Mouse (Mus musculus) midbrain, embryonic 11.5 days (tissue): ENCODE results near the gene Tmem151b. TPM values are rescaled to one million over a fixed set of nuclear protein-coding genes. Genes with fewer than 3 reads are reported as not detected.
A peak's percentile ranks its signal among the peaks of the same experiment; 100 is the strongest.

Source experiments
- ATAC-seq: fragments of 200-750 bp; cut with Nextera tagmentation; 2 replicates; pipeline ENCODE4 v1.8.0; 2017; ENCODE audit warnings: moderate TSS enrichment, moderate library complexity; ENCODE audit not compliant: low FRiP score
- DNase-seq: peaks from one replicate; pipeline ENCODE4 v3.0.0; 2015; ENCODE audit warnings: low spot score; ENCODE audit errors: missing footprints
- H3K27ac ChIP-seq: fragments of 300-500 bp; sonication (generic); 2 replicates; pipeline ENCODE4 v1.5.1; 2014; ENCODE audit warnings: low read depth, low read length
- H3K27me3 ChIP-seq: fragments of 300-500 bp; sonication (generic); 2 replicates; pipeline ENCODE4 v1.6.1; 2014; ENCODE audit warnings: mild to moderate bottlenecking, low read length, moderate library complexity, mixed read lengths; ENCODE audit not compliant: control insufficient read depth, insufficient read depth
- H3K36me3 ChIP-seq: fragments of 300-500 bp; sonication (generic); 2 replicates; pipeline ENCODE4 v1.6.1; 2014; ENCODE audit warnings: mild to moderate bottlenecking, low read length, moderate library complexity, mixed read lengths; ENCODE audit not compliant: control insufficient read depth, insufficient read depth
- H3K4me1 ChIP-seq: fragments of 300-500 bp; sonication (generic); 2 replicates; pipeline ENCODE4 v1.6.1; 2014; ENCODE audit warnings: low read length; ENCODE audit not compliant: control insufficient read depth, insufficient read depth
- H3K4me2 ChIP-seq: fragments of 300-500 bp; sonication (generic); 2 replicates; pipeline ENCODE4 v1.6.1; 2014; ENCODE audit warnings: mild to moderate bottlenecking, moderate library complexity
- H3K4me3 ChIP-seq: fragments of 300-500 bp; sonication (generic); 2 replicates; pipeline ENCODE4 v1.5.1; 2014; ENCODE audit warnings: low read depth, low read length
- H3K9ac ChIP-seq: fragments of 300-500 bp; sonication (generic); 2 replicates; pipeline ENCODE4 v1.6.1; 2014; ENCODE audit warnings: low read length
- H3K9me3 ChIP-seq: fragments of 300-500 bp; sonication (generic); 2 replicates; pipeline ENCODE4 v1.6.1; 2016; ENCODE audit warnings: low read length; ENCODE audit not compliant: control insufficient read depth
- WGBS: fragments of 180-500 bp; shearing (Covaris S2); extraction: QIAGEN DNeasy Blood & Tissue Kit; methylation state at CpG from one replicate; pipeline ENCODE4 v1.1.7; 2014; 5-methylcytosine and 5-hydroxymethylcytosine counted together
- polyA plus RNA-seq: library from polyadenylated mRNA; unstranded; fragments of >200 nt; fragmentation: Nextera tagmentation; extraction: Ambion mirVana; gene quantifications from 2 replicates; pipeline ENCODE4 v1.2.1, GENCODE M21; 2014

Tmem151b gene
- polyA plus RNA-seq, 1 experiment from 2014 or later: 6.2 TPM

DNA sequence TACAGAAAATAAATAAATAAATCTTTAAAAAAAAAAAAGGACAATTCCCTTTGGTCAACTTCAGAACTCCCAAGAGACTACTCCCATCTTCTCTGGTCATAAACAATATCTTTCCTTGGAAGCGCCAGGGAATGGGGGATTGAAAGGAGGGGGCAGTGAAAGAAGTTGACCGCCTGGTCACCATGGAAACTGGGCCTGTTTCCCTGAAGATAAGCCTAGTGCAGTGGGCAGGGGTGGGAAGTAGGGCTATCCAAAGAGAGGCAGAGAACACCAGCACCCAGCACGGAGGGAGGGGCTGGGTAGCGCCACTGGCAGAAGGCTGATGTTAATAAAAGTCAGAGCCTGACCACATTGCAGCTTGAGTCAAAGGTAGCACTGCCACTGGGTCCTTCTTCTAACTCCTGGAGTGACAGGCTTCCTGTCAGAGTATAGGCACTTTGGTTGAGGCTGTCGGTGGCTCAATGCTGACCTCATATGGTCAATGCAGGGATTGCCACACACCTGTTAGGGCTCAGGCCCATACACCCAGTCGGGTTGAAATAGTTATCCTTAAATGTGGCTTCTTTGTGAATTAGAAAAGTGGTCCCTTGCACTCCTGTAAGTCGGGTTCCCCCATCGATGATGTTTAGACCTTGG lies 2.5 kb upstream of the Tmem151b start:
- Histone ChIP-seq H3K27me3 (peaks cover 20% of the 10 kb centered on the region), H3K9me3 (no peaks in the 10 kb centered on the region), H3K36me3 (no peaks in the 10 kb centered on the region), H3K4me3 (no peak overlapping the region), H3K4me2 (no peak overlapping the region), H3K4me1 (peaks cover 21% of the 10 kb centered on the region), H3K27ac (no peak overlapping the region), H3K9ac (no peak overlapping the region)
- ATAC-seq (peak; percentile 29), DNase-seq (peak; percentile 99)
- 4% methylated on average over 8 of the region's 8 CpGs for WGBS

DNA sequence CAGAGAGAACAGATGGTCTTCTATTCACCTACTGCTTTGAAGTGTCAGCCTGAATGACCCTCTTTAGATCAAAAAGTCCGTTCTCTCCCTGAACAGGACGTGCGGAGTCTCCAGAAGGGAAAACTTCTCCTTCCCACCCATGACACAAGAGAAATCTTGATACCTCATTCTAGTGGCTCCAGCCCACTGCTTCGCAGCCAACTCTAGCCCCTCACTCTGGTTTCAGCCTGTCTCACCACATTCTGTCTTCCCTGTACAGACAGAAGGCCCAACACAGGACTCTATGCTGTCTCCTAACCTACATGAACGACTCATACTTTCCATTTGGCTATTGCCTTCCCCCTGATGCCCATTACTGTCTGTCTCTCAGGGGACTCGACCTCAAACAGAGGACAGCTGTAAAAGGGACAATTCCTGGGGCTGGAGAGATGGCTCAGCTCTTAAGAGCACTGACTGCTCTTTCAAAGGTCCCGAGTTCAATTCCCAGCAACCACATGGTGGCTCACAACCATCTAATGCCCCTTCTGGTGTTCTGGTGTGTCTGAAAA lies 1.8 kb upstream of the Tmem151b start:
- 47% methylated on average over 7 of the region's 7 CpGs for WGBS
- no peaks in the 10 kb centered on the region for H3K9me3 ChIP-seq
- peaks cover 20% of the 10 kb centered on the region for H3K4me1 ChIP-seq
- ATAC-seq (no peak), DNase-seq (no peak)
- no peak overlapping the region for H3K9ac ChIP-seq
- no peak overlapping the region for H3K4me2 ChIP-seq
- H3K4me3 ChIP-seq: no peak overlapping the region
- H3K27ac ChIP-seq: no peak overlapping the region
- H3K36me3 ChIP-seq: no peaks in the 10 kb centered on the region; the same call in 1 of the 2 replicates
- peaks cover 20% of the 10 kb centered on the region for H3K27me3 ChIP-seq

DNA sequence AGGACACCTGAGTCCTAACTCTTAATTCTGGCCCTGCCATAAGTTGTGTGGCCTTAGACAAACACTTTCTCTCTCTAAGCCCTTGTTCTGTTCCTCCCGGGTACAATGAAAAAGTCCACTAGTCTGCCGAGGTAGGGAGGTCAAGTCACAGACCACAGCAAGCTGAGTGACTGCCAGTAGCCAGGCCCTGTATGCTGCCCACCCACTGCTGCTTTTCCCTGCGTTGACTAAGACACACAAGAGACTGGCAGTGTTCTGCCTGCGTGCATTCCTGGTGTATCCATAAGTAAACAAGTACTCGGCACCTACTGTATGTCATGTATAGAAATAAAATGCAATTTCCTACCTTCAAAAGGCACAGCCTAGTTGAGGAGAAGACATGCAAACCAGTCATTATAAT lies 776 bp upstream of the Tmem151b start:
- Histone ChIP-seq H3K27ac (no peak overlapping the region), H3K4me1 (peaks cover 24% of the 10 kb centered on the region)
- WGBS: 38% methylated on average over 5 of the region's 5 CpGs

DNA sequence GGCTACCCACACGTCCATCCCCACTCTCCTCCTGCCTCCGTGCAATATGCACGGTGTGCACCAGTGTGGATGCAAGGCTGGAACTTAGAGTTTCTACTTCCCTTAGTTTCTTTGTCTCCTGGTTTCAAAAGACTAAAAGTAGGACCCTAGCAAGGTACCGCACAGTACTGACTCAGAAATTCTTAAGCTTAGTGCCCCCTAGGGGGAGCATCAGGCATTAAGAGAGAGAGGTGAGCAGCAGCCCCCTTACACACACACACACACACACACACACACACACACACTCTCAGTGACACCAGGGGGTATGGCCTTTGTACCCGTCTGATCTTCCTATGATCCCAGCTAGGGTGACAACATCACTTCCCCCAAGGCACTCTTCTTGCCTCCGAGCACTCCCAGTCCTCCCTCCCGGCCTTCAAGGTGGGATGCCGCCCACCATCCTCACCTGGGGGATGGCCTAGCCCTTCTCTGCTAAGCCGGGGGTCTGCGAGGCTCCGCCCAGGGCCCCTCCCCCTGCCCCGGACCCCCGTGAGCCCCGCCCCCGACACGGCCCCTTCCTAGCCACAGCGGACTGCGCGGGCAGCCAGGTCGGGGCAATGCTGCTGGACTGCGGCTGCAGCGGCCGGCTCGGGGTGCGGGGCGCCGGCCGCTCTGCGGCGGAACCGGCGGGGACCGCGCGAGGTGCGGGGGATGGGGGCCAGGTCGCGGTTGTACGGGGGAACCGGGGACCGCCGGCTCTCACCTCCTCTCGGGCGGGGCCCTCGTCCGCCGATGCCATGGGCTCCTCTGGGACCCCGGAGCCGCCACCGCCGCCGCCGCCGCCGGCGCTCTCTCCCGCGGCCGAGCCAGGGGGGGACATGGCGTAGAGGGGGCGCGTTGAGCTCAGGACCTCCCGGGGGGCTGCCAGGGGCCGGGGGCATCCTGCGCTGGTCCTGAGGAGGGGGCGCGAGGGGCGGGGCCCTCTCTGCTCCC lies 650 bp downstream of the Tmem151b start:
- peak; percentile 96 for DNase-seq
- H3K4me1 ChIP-seq: peaks cover 37% of the 10 kb centered on the region
- peak overlapping the region; percentile 91 for H3K4me3 ChIP-seq
- no peaks in the 10 kb centered on the region for H3K9me3 ChIP-seq
- peak overlapping the region; percentile 88 for H3K27ac ChIP-seq
- 3% methylated on average over 39 of the region's 68 CpGs for WGBS
- no peaks in the 10 kb centered on the region; the same call in 1 of the 2 replicates for H3K36me3 ChIP-seq
- H3K27me3 ChIP-seq: peaks cover 44% of the 10 kb centered on the region
- H3K9ac ChIP-seq: peak overlapping the region; percentile 98
- peak; percentile 65 for ATAC-seq
- peak overlapping the region; percentile 78 for H3K4me2 ChIP-seq

More for the DNA sequence above, 776 bp upstream of the Tmem151b start:
- Histone ChIP-seq H3K27me3 (peaks cover 30% of the 10 kb centered on the region), H3K36me3 (no peaks in the 10 kb centered on the region; the same call in 1 of the 2 replicates), H3K9ac (peak overlapping the region; percentile 98), H3K4me3 (peak overlapping the region; percentile 91; the same call in 1 of the 2 replicates), H3K9me3 (no peaks in the 10 kb centered on the region), H3K4me2 (peak overlapping the region; percentile 78)
- no peak for ATAC-seq
- DNase-seq: no peak

DNA sequence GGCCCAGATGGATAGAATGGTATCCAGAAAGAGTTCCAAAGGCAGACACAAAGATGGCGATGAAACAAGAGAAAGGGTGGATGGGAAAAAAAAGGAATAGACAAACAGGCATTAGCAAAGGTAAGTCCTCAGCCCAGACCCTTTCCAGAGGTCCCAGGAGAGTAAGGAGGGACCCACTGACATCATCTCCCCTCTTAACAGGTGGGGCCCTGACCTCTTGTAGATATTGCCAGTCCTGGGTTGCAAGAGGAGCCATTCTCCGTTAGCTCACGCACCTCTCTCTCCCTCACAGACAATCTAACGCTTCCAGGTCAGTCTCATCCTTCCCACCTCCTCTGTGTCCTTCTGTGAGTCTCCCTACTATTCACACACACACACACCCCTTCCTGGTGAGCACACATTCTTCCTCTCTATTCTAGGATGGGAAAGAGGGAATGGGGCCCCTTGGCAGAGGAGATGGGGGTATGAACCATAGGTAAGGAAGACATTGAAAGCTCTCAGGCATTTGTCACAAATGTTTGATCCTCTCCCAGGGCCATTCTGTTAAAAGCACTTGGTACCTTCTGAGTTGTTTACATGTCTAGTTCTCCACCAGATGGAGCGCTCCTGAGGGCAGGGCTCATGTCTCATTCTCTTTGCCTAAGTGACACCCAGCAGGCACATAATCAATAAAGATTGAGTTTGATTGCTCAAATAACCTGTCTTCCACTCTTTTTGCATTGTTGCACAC lies 1.9 kb downstream of the Tmem151b start:
- DNase-seq (no peak), ATAC-seq (no peak)
- H3K4me2 ChIP-seq: no peak overlapping the region
- H3K36me3 ChIP-seq: no peaks in the 10 kb centered on the region; the same call in 1 of the 2 replicates
- no peak overlapping the region for H3K4me3 ChIP-seq
- H3K27me3 ChIP-seq: peaks cover 53% of the 10 kb centered on the region
- H3K9ac ChIP-seq: no peak overlapping the region
- H3K27ac ChIP-seq: no peak overlapping the region
- WGBS: 78% methylated on average over 5 of the region's 5 CpGs
- no peaks in the 10 kb centered on the region for H3K9me3 ChIP-seq
- peaks cover 37% of the 10 kb centered on the region for H3K4me1 ChIP-seq

DNA sequence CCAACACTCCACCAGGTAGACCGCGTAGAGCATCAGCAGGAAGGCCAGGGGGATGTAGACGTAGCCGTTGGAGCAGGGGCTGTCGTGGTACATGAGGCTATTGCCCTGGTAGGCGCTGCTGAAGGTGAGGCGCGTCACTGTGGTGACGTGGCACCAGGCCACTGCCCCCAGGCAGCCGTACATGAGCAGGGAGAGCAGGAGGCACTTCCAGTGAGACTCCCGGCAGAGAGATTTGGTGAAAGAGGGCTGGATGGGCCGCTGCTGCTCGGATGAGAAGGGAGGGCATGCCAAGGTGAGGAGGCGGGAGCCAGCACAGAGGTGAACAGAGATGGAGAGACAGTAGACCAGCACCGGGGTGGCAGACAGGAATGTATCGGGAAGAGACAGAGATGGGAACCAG lies 2.5 kb downstream of the Tmem151b start:
- no peak for DNase-seq
- Histone ChIP-seq H3K9me3 (no peaks in the 10 kb centered on the region), H3K4me3 (no peak overlapping the region), H3K27me3 (peaks cover 53% of the 10 kb centered on the region), H3K4me2 (no peak overlapping the region), H3K9ac (no peak overlapping the region), H3K4me1 (peaks cover 34% of the 10 kb centered on the region), H3K36me3 (no peaks in the 10 kb centered on the region; the same call in 1 of the 2 replicates), H3K27ac (no peak overlapping the region)
- ATAC-seq: no peak
- WGBS: 62% methylated on average over 16 of the region's 16 CpGs

DNA sequence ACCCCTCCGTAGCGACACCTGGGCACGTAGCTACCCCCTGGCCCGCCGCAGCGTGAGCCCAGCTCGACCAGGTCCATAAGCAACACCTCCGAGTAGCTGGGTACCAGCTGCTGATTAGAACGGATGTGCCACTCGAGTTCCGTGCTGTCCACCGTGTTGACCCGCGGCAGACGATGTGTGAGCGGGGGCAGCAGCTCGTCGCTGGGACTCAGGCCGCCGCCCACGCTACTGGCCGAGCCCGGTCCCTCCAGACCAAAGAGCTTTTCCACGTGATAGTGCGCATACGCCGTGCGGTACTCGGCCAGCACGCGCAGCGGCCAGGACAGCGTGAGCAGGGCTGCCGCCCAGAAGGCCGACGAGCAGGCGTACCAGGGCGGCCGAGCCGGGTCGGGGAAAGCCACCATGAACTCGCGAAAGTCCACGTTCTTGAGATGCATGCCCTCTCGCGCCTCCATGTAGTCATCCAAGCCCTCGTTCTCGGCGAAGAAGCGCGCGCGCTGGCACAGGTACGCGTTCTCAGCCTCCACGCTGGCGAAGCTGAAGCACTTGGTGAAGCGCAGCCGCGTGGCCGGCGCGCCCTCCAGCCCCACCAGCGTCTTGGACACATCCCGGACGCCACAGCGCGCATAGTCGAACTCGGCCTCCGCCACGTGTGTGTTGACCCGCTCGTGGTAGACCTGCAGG lies 4.1 kb downstream of the Tmem151b start:
- peak; percentile 94 for DNase-seq
- peak overlapping the region; percentile 24 for H3K9ac ChIP-seq
- H3K9me3 ChIP-seq: no peaks in the 10 kb centered on the region
- no peak for ATAC-seq
- H3K4me1 ChIP-seq: peaks cover 29% of the 10 kb centered on the region
- H3K4me2 ChIP-seq: peak overlapping the region; percentile 33
- no peaks in the 10 kb centered on the region; the same call in 1 of the 2 replicates for H3K36me3 ChIP-seq
- peaks cover 53% of the 10 kb centered on the region for H3K27me3 ChIP-seq
- H3K4me3 ChIP-seq: peak overlapping the region; percentile 20
- no peak overlapping the region for H3K27ac ChIP-seq
- 4% methylated on average over 74 of the region's 74 CpGs for WGBS

DNA sequence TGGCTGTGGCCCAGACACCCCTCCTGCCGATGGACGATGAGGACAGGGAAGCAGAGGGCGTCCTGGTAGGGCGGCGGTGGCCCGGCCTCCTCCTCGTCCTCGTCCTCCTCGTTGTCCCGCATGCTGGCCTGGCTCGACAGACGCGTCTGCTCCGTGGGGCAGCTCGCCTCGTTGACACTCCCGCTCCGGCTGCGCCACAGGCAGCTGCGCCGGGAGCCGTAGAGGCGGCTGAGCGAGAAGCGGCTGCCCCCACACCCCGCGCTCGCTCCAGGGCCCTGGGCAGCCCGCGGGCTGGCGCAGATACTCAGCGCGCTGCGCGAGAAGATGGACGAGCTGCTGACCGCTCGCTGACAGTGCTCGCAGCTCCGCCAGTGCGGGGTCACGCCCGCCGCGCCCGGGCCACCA lies 4.6 kb downstream of the Tmem151b start:
- no peak overlapping the region for H3K27ac ChIP-seq
- peaks cover 25% of the 10 kb centered on the region for H3K4me1 ChIP-seq
- peaks cover 53% of the 10 kb centered on the region for H3K27me3 ChIP-seq
- peak overlapping the region; percentile 12; the same call in 1 of the 2 replicates for H3K9ac ChIP-seq
- no peaks in the 10 kb centered on the region for H3K9me3 ChIP-seq
- WGBS: 1% methylated on average over 40 of the region's 46 CpGs
- no peaks in the 10 kb centered on the region; the same call in 1 of the 2 replicates for H3K36me3 ChIP-seq
- ATAC-seq: no peak
- peak overlapping the region; percentile 20 for H3K4me3 ChIP-seq
- DNase-seq: no peak
- H3K4me2 ChIP-seq: peak overlapping the region; percentile 33
